Mouse (Mus musculus): Measurements from ENCODE around the gene 1700003H04Rik.

The 1700003H04Rik gene

GRCm38 (mm10) chr3:124581001-124581400 is at the start of gene 1700003H04Rik:
Gene 1700003H04Rik, minus strand, starts transcription at chr3:124581101.
- DNase-seq (ENCODE audit: low read depth in 1 of 2, low spot score in 2 of 2) = no peak

GRCm38 (mm10) chr3:124623031-124623430 is 42.1 kb upstream of the 1700003H04Rik start:
- no peak for DNase-seq (ENCODE audit: low read depth in 1 of 2, low spot score in 2 of 2)

GRCm38 (mm10) chr3:124613287-124613686 is 32.4 kb upstream of the 1700003H04Rik start:
- no peak for DNase-seq (ENCODE audit: low read depth in 1 of 2, low spot score in 2 of 2)

- no peak for DNase-seq (ENCODE audit: low read depth in 1 of 2, low spot score in 2 of 2)
Measured at GRCm38 (mm10) chr3:124609956-124610355, 29.1 kb upstream of the 1700003H04Rik start.

- DNase-seq (ENCODE audit: low read depth in 1 of 2, low spot score in 2 of 2) = no peak
Measured at GRCm38 (mm10) chr3:124606021-124606517, 25.2 kb upstream of the 1700003H04Rik start.

GRCm38 (mm10) chr3:124605518-124605917 is 24.6 kb upstream of the 1700003H04Rik start:
- no peak for DNase-seq (ENCODE audit: low read depth in 1 of 2, low spot score in 2 of 2)

GRCm38 (mm10) chr3:124597789-124598188 is 16.9 kb upstream of the 1700003H04Rik start:
- no peak for DNase-seq (ENCODE audit: low read depth in 1 of 2, low spot score in 2 of 2)

GRCm38 (mm10) chr3:124587534-124587933 is 6.6 kb upstream of the 1700003H04Rik start:
- no peak for DNase-seq (ENCODE audit: low read depth in 1 of 2, low spot score in 2 of 2)

GRCm38 (mm10) chr3:124585761-124586160 is 4.9 kb upstream of the 1700003H04Rik start:
- DNase-seq (ENCODE audit: low read depth in 1 of 2, low spot score in 2 of 2) = no peak

GRCm38 (mm10) chr3:124557317-124557716 is 23.6 kb downstream of the 1700003H04Rik start:
- DNase-seq (ENCODE audit: low read depth in 1 of 2, low spot score in 2 of 2) = no peak

- DNase-seq (ENCODE audit: low read depth in 1 of 2, low spot score in 2 of 2) = no peak
Measured at GRCm38 (mm10) chr3:124555963-124556362, 24.9 kb downstream of the 1700003H04Rik start.

- no peak for DNase-seq (ENCODE audit: low read depth in 1 of 2, low spot score in 2 of 2)
Measured at GRCm38 (mm10) chr3:124555092-124555491, 25.8 kb downstream of the 1700003H04Rik start.

- DNase-seq (ENCODE audit: low read depth in 1 of 2, low spot score in 2 of 2) = no peak
Measured at GRCm38 (mm10) chr3:124548898-124549297, 32.0 kb downstream of the 1700003H04Rik start.

- no peak for DNase-seq (ENCODE audit: low read depth in 1 of 2, low spot score in 2 of 2)
Measured at GRCm38 (mm10) chr3:124538260-124538659, 42.6 kb downstream of the 1700003H04Rik start.

GRCm38 (mm10) chr3:124536602-124537001 is 44.3 kb downstream of the 1700003H04Rik start:
- no peak for DNase-seq (ENCODE audit: low read depth in 1 of 2, low spot score in 2 of 2)

- no peak for DNase-seq (ENCODE audit: low read depth in 1 of 2, low spot score in 2 of 2)
Measured at GRCm38 (mm10) chr3:124518786-124519185, 62.1 kb downstream of the 1700003H04Rik start.

All from monocyte, adult 2 months (primary cell).